Mouse (Mus musculus): Measurements from ENCODE around the gene Wwc1. TPM values are rescaled to one million over a fixed set of nuclear protein-coding genes. Genes with fewer than 3 reads are reported as not detected.

Gene Wwc1
- polyA plus RNA-seq, 1 experiment from 2014 or later = 17.4 TPM

- no peaks in the 10 kb centered on the region for H3K27me3 ChIP-seq (ENCODE audit: insufficient read depth, low read length)
- 0 out of 2 replicates have a peak overlapping the region, but pooled peaks have one; percentile 15 for H3K27ac ChIP-seq (ENCODE audit: low read depth)
- H3K4me1 ChIP-seq (ENCODE audit: insufficient read depth) = no peaks in the 10 kb centered on the region
- no peaks in the 10 kb centered on the region for H3K9me3 ChIP-seq (ENCODE audit: low read depth, low read length)
- H3K36me3 ChIP-seq (ENCODE audit: insufficient read depth) = peaks cover 8% of the 10 kb centered on the region; the same call in 1 of the 2 replicates
- WGBS = 69% methylated on average over 5 of the region's 5 CpGs
- no peak overlapping the region for H3K4me3 ChIP-seq (ENCODE audit: low read depth, low read length)
- H3K4me2 ChIP-seq = peak overlapping the region; percentile 66
- peak; percentile 22; the same call in 1 of the 2 replicates for TF ChIP-seq CTCF (IDR thresholded peaks at IDR 0.05; ENCODE audit: low read depth)
- DNase-seq = no peak
- ATAC-seq (ENCODE audit: insufficient read depth) = no peak
- no peak overlapping the region for H3K9ac ChIP-seq
These were observed 142.9 kb downstream of the Wwc1 start for GRCm38 (mm10) chr11:35837156-35838126.

- H3K27ac ChIP-seq (ENCODE audit: low read depth) = peak within 1 kb of the TSS; percentile 44; the same call in 1 of the 2 replicates
- DNase-seq = peak; percentile 97
These were observed 146.1 kb downstream of the Wwc1 start, which contains the start of gene Rars for GRCm38 (mm10) chr11:35834022-35834760. Gene Rars, minus strand, starts transcription at chr11:35834506.

GRCm38 (mm10) chr11:35833270-35833669, 147.1 kb downstream of the Wwc1 start:
- Histone ChIP-seq H3K9me3 (ENCODE audit: low read depth, low read length) (no peaks in the 10 kb centered on the region), H3K9ac (peak overlapping the region; percentile 84; the same call in 1 of the 2 replicates), H3K4me2 (peak overlapping the region; percentile 64), H3K4me1 (ENCODE audit: insufficient read depth) (no peaks in the 10 kb centered on the region), H3K36me3 (ENCODE audit: insufficient read depth) (peaks cover 27% of the 10 kb centered on the region), H3K27me3 (ENCODE audit: insufficient read depth, low read length) (no peaks in the 10 kb centered on the region), H3K27ac (ENCODE audit: low read depth) (no peak overlapping the region), H3K4me3 (ENCODE audit: low read depth, low read length) (peak overlapping the region; percentile 87)
- ATAC-seq (ENCODE audit: insufficient read depth) = no peak
- DNase-seq = no peak
- WGBS = 74% methylated on average over 6 of the region's 6 CpGs
- TF ChIP-seq CTCF (IDR thresholded peaks at IDR 0.05; ENCODE audit: low read depth) = no peak

More at GRCm38 (mm10) chr11:35834022-35834760, 146.1 kb downstream of the Wwc1 start, which contains the start of gene Rars:
- peak within 1 kb of the TSS; percentile 87 for H3K4me3 ChIP-seq (ENCODE audit: low read depth, low read length)
- H3K4me2 ChIP-seq = peak within 1 kb of the TSS; percentile 64
- ATAC-seq (ENCODE audit: insufficient read depth) = peak; percentile 83
- H3K36me3 ChIP-seq (ENCODE audit: insufficient read depth) = peaks cover 18% of the 10 kb centered on the region
- peak; percentile 89 for TF ChIP-seq CTCF (IDR thresholded peaks at IDR 0.05; ENCODE audit: low read depth)
- no peaks in the 10 kb centered on the region for H3K27me3 ChIP-seq (ENCODE audit: insufficient read depth, low read length)
- no peaks in the 10 kb centered on the region for H3K4me1 ChIP-seq (ENCODE audit: insufficient read depth)
- 2% methylated on average over 46 of the region's 46 CpGs for WGBS
- H3K9me3 ChIP-seq (ENCODE audit: low read depth, low read length) = no peaks in the 10 kb centered on the region
- H3K9ac ChIP-seq = peak within 1 kb of the TSS; percentile 84

GRCm38 (mm10) chr11:35832139-35832538, 148.2 kb downstream of the Wwc1 start:
- Histone ChIP-seq H3K9ac (no peak overlapping the region), H3K9me3 (ENCODE audit: low read depth, low read length) (no peaks in the 10 kb centered on the region), H3K27me3 (ENCODE audit: insufficient read depth, low read length) (no peaks in the 10 kb centered on the region), H3K4me1 (ENCODE audit: insufficient read depth) (no peaks in the 10 kb centered on the region), H3K27ac (ENCODE audit: low read depth) (no peak overlapping the region), H3K4me2 (no peak overlapping the region), H3K36me3 (ENCODE audit: insufficient read depth) (peaks cover 38% of the 10 kb centered on the region), H3K4me3 (ENCODE audit: low read depth, low read length) (no peak overlapping the region)
- 64% methylated on average over 4 of the region's 4 CpGs for WGBS
- no peak for TF ChIP-seq CTCF (IDR thresholded peaks at IDR 0.05; ENCODE audit: low read depth)
- no peak for DNase-seq
- ATAC-seq (ENCODE audit: insufficient read depth) = no peak

GRCm38 (mm10) chr11:35827714-35828113, 152.6 kb downstream of the Wwc1 start:
- no peak for TF ChIP-seq CTCF (IDR thresholded peaks at IDR 0.05; ENCODE audit: low read depth)
- Histone ChIP-seq H3K4me2 (no peak overlapping the region), H3K4me1 (ENCODE audit: insufficient read depth) (no peaks in the 10 kb centered on the region), H3K27ac (ENCODE audit: low read depth) (no peak overlapping the region), H3K36me3 (ENCODE audit: insufficient read depth) (peaks cover 81% of the 10 kb centered on the region), H3K27me3 (ENCODE audit: insufficient read depth, low read length) (no peaks in the 10 kb centered on the region), H3K9me3 (ENCODE audit: low read depth, low read length) (no peaks in the 10 kb centered on the region), H3K4me3 (ENCODE audit: low read depth, low read length) (no peak overlapping the region), H3K9ac (no peak overlapping the region)
- WGBS = 95% methylated on average over 6 of the region's 6 CpGs
- no peak for ATAC-seq (ENCODE audit: insufficient read depth)
- no peak for DNase-seq

GRCm38 (mm10) chr11:35816316-35816715, 164.0 kb downstream of the Wwc1 start:
- Histone ChIP-seq H3K9ac (no peak overlapping the region), H3K36me3 (ENCODE audit: insufficient read depth) (peaks cover 85% of the 10 kb centered on the region), H3K4me3 (ENCODE audit: low read depth, low read length) (no peak overlapping the region), H3K4me1 (ENCODE audit: insufficient read depth) (no peaks in the 10 kb centered on the region), H3K4me2 (no peak overlapping the region), H3K27ac (ENCODE audit: low read depth) (no peak overlapping the region), H3K9me3 (ENCODE audit: low read depth, low read length) (no peaks in the 10 kb centered on the region), H3K27me3 (ENCODE audit: insufficient read depth, low read length) (no peaks in the 10 kb centered on the region)
- TF ChIP-seq CTCF (IDR thresholded peaks at IDR 0.05; ENCODE audit: low read depth) = no peak
- ATAC-seq (ENCODE audit: insufficient read depth) (no peak), DNase-seq (no peak)
- 87% methylated on average over 12 of the region's 12 CpGs for WGBS
